Mouse (Mus musculus): Measurements from ENCODE around the gene Mog.
"Not testable (repeated sequence)": the region's sequence is repeated elsewhere in the genome, so short reads cannot be mapped to it uniquely, and the experiment has no call there.

The Mog gene

GRCm38 (mm10) chr17:36992336-36993104 is 30.7 kb downstream of the Mog start:
- no peak for DNase-seq

GRCm38 (mm10) chr17:36990630-36991029 is 32.6 kb downstream of the Mog start:
- DNase-seq, result not testable (repeated sequence)

- no peak for DNase-seq
These were observed 33.8 kb downstream of the Mog start, which contains the start of gene H2-M5 for GRCm38 (mm10) chr17:36989437-36989836. Gene H2-M5, minus strand, starts transcription at chr17:36989537.

GRCm38 (mm10) chr17:36988475-36988874 is 34.7 kb downstream of the Mog start:
- DNase-seq, result no peak

GRCm38 (mm10) chr17:36982253-36983155 is 40.7 kb downstream of the Mog start:
- no peak for DNase-seq

- no peak for DNase-seq
These were observed 41.4 kb downstream of the Mog start for GRCm38 (mm10) chr17:36981845-36982244.

- no peak for DNase-seq
These were observed 41.9 kb downstream of the Mog start, which contains the start of gene 2410137M14Rik for GRCm38 (mm10) chr17:36981221-36981813. Gene 2410137M14Rik, minus strand, starts transcription at chr17:36981237.

- DNase-seq, result no peak
These were observed 49.9 kb downstream of the Mog start for GRCm38 (mm10) chr17:36973271-36973787.

GRCm38 (mm10) chr17:36972791-36973190 is 50.4 kb downstream of the Mog start:
- no peak for DNase-seq

GRCm38 (mm10) chr17:36971172-36971850 is 51.9 kb downstream of the Mog start:
- no peak for DNase-seq

- no peak for DNase-seq
These were observed 52.8 kb downstream of the Mog start for GRCm38 (mm10) chr17:36970316-36970890.

GRCm38 (mm10) chr17:36966875-36967274 is 56.3 kb downstream of the Mog start:
- DNase-seq, result no peak

- no peak for DNase-seq
These were observed 62.1 kb downstream of the Mog start for GRCm38 (mm10) chr17:36961125-36961524.
